Mouse (Mus musculus) liver, embryonic 14.5 days (tissue): ENCODE results near the gene Arl4d. TPM values are rescaled to one million over a fixed set of nuclear protein-coding genes. Genes with fewer than 3 reads are reported as not detected.

Source experiments
- ATAC-seq: fragments of 200-750 bp; cut with Nextera tagmentation; 2 replicates; pipeline ENCODE4 v1.8.0; 2017; ENCODE audit warnings: moderate number of reproducible peaks, mild to moderate bottlenecking, moderate library complexity; ENCODE audit not compliant: insufficient read depth
- DNase-seq, 3 experiments: peaks; one replicate each; pipeline ENCODE4 v3.0.0-alpha.2; 2012 to 2013; ENCODE audit warnings: low read depth in 3 of 3, low spot score in 3 of 3
- H3K27ac ChIP-seq: fragments of 300-500 bp; sonication (generic); 2 replicates; pipeline ENCODE4 v1.5.1; 2014; ENCODE audit warnings: moderate library complexity, mild to moderate bottlenecking, control low read depth, inconsistent platforms
- H3K27me3 ChIP-seq: fragments of 300-500 bp; sonication (generic); 2 replicates; pipeline ENCODE4 v1.6.1; 2014; ENCODE audit warnings: mild to moderate bottlenecking, low read length, moderate library complexity; ENCODE audit not compliant: control insufficient read depth, insufficient read depth
- H3K36me3 ChIP-seq: fragments of 300-500 bp; sonication (generic); replicated peaks from 2 replicates; pipeline ENCODE4 v1.6.1; 2014; ENCODE audit warnings: low read depth; ENCODE audit not compliant: control insufficient read depth, insufficient read depth
- H3K4me1 ChIP-seq, 2 experiments: fragments of 200-500 bp in 1 of 2; fragments of 300-500 bp in 1 of 2; sonication (generic) in 1 of 2; replicated peaks; 2 replicates each; pipeline ENCODE4 v1.6.1; 2012 to 2014; ENCODE audit warnings: antibody characterized with exemption in 1 of 2, inconsistent platforms in 1 of 2, low read length in 1 of 2; ENCODE audit not compliant: control insufficient read depth in 2 of 2, insufficient read depth in 2 of 2
- H3K4me2 ChIP-seq: fragments of 300-500 bp; sonication (generic); 2 replicates; pipeline ENCODE4 v1.6.1; 2014; ENCODE audit warnings: low read depth, mild to moderate bottlenecking, control low read depth, moderate library complexity
- H3K4me3 ChIP-seq, 2 experiments: fragments of 200-500 bp in 1 of 2; fragments of 300-500 bp in 1 of 2; sonication (generic) in 1 of 2; 2 replicates each; pipeline ENCODE4 v1.5.1; 2012 to 2014; ENCODE audit warnings: low read depth in 2 of 2, low read length in 2 of 2, mild to moderate bottlenecking in 2 of 2, control low read depth in 1 of 2, inconsistent platforms in 1 of 2, moderate library complexity in 1 of 2; ENCODE audit not compliant: insufficient read depth in 1 of 2
- H3K9ac ChIP-seq: fragments of 300-500 bp; sonication (generic); replicated peaks from 2 replicates; pipeline ENCODE4 v1.6.1; 2014; ENCODE audit warnings: mild to moderate bottlenecking, control low read depth, moderate library complexity
- H3K9me3 ChIP-seq: fragments of 300-500 bp; sonication (generic); 2 replicates; pipeline ENCODE4 v1.6.1; 2016; ENCODE audit warnings: low read length, mixed read lengths; ENCODE audit not compliant: control insufficient read depth
- CTCF ChIP-seq: IDR thresholded peaks from 2 replicates; pipeline ENCODE4 v1.5.1; 2016; ENCODE audit warnings: antibody characterized with exemption, low read depth, control low read depth
- EP300 ChIP-seq: IDR thresholded peaks from 2 replicates; pipeline ENCODE4 v1.6.1; 2016; ENCODE audit warnings: antibody characterized with exemption, low read depth
- WGBS: fragments of 180-500 bp; shearing (Covaris S2); extraction: QIAGEN DNeasy Blood & Tissue Kit; methylation state at CpG from one replicate; pipeline ENCODE4 v1.1.7; 2014; ENCODE audit not compliant: insufficient replicate concordance; 5-methylcytosine and 5-hydroxymethylcytosine counted together
- polyA plus RNA-seq, 2 experiments: library from polyadenylated mRNA; depleted of rRNA in 1 of 2; stranded (reverse) in 1 of 2; unstranded in 1 of 2; fragments of >200 nt; fragmentation: Nextera tagmentation in 1 of 2; extraction: Ambion mirVana in 1 of 2; gene quantifications; 2 replicates each; pipeline versions ENCODE4 v1.2.1 to v1.2.3; 2012 to 2014

Arl4d gene
- polyA plus RNA-seq, 2 experiments, result 0.46 to 0.84 TPM

DNA sequence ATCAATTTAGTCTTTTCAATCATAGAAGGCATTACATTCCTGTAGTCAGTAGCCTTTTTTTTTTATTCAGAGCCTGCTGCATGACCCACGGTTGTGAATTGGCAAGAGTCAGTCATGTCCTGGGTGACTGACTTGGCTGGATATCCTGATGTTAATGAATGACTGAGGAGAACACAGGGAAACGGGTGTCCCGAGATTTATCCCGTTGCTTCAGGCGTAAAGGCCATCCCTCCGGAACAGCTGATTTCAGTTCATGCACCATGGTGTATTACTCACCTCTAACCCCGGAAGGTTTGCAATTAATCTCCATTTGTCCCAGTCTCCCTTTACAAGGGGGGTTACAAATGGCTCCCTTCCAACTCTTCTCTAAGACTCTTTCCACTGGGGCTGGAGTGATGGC is 48.7 kb downstream of the Arl4d start:
- TF ChIP-seq EP300 (no peak), CTCF (no peak)
- DNase-seq, result no peak
- Histone ChIP-seq H3K4me2 (no peak overlapping the region), H3K27me3 (no peaks in the 10 kb centered on the region), H3K9ac (no peak overlapping the region), H3K4me3 (no peak overlapping the region), H3K27ac (no peak overlapping the region), H3K4me1 (no peaks in the 10 kb centered on the region; a peak in 1 of 4 replicates), H3K36me3 (no peaks in the 10 kb centered on the region), H3K9me3 (no peaks in the 10 kb centered on the region)
- ATAC-seq, result no peak
- WGBS, result 61% methylated on average over 7 of the region's 7 CpGs

Other genes starting within 250 kb of the Arl4d start
- gene Aarsd1, start 247.9 kb upstream of the Arl4d start, polyA plus RNA-seq (2012; rRNA removed), result 24.7 TPM in 2 replicates
- 39.7 and 42.0 TPM in 2 replicates for gene Aarsd1, start 247.9 kb upstream of the Arl4d start, polyA plus RNA-seq (2014; fragmentation: Nextera tagmentation; extraction: Ambion mirVana)
- 0.17 and 0.84 TPM in 2 replicates for gene Gm27029, start 240.7 kb upstream of the Arl4d start, polyA plus RNA-seq (2012; rRNA removed)
- gene Gm27029, start 240.7 kb upstream of the Arl4d start, polyA plus RNA-seq (2014; fragmentation: Nextera tagmentation; extraction: Ambion mirVana), result 2.6 and 3.5 TPM in 2 replicates
- gene Rundc1, start 240.5 kb upstream of the Arl4d start, polyA plus RNA-seq (2012; rRNA removed), result 3.4 and 3.9 TPM in 2 replicates
- 2.9 and 3.0 TPM in 2 replicates for gene Rundc1, start 240.5 kb upstream of the Arl4d start, polyA plus RNA-seq (2014; fragmentation: Nextera tagmentation; extraction: Ambion mirVana)
- gene Ptges3l, start 240.2 kb upstream of the Arl4d start, polyA plus RNA-seq (2012; rRNA removed), result 0.29 and 0.74 TPM in 2 replicates
- gene Ptges3l, start 240.2 kb upstream of the Arl4d start, polyA plus RNA-seq (2014; fragmentation: Nextera tagmentation; extraction: Ambion mirVana), result 0.53 and 0.86 TPM in 2 replicates
- gene Rpl27, start 223.2 kb upstream of the Arl4d start, polyA plus RNA-seq (2012; rRNA removed), result 571 and 987 TPM in 2 replicates
- 295 and 303 TPM in 2 replicates for gene Rpl27, start 223.2 kb upstream of the Arl4d start, polyA plus RNA-seq (2014; fragmentation: Nextera tagmentation; extraction: Ambion mirVana)
- 14.0 and 17.2 TPM in 2 replicates for gene Ifi35, start 217.1 kb upstream of the Arl4d start, polyA plus RNA-seq (2012; rRNA removed)
- 21.3 and 22.1 TPM in 2 replicates for gene Ifi35, start 217.1 kb upstream of the Arl4d start, polyA plus RNA-seq (2014; fragmentation: Nextera tagmentation; extraction: Ambion mirVana)
- gene Rnd2, start 200.5 kb upstream of the Arl4d start, polyA plus RNA-seq (2012; rRNA removed), result 2.9 and 3.1 TPM in 2 replicates
- 1.2 and 1.4 TPM in 2 replicates for gene Rnd2, start 200.5 kb upstream of the Arl4d start, polyA plus RNA-seq (2014; fragmentation: Nextera tagmentation; extraction: Ambion mirVana)
- 9.1 TPM in 2 replicates for gene Vat1, start 199.3 kb upstream of the Arl4d start, polyA plus RNA-seq (2012; rRNA removed)
- gene Vat1, start 199.3 kb upstream of the Arl4d start, polyA plus RNA-seq (2014; fragmentation: Nextera tagmentation; extraction: Ambion mirVana), result 6.8 and 6.9 TPM in 2 replicates
- 5.7 and 8.6 TPM in 2 replicates for gene Brca1, start 113.6 kb upstream of the Arl4d start, polyA plus RNA-seq (2012; rRNA removed)
- 14.0 and 15.2 TPM in 2 replicates for gene Brca1, start 113.6 kb upstream of the Arl4d start, polyA plus RNA-seq (2014; fragmentation: Nextera tagmentation; extraction: Ambion mirVana)
- gene Nbr1, start 113.4 kb upstream of the Arl4d start, polyA plus RNA-seq (2012; rRNA removed), result 20.0 and 24.9 TPM in 2 replicates
- 28.9 and 33.8 TPM in 2 replicates for gene Nbr1, start 113.4 kb upstream of the Arl4d start, polyA plus RNA-seq (2014; fragmentation: Nextera tagmentation; extraction: Ambion mirVana)
- 5.7 and 7.3 TPM in 2 replicates for gene Tmem106a, start 83.3 kb upstream of the Arl4d start, polyA plus RNA-seq (2012; rRNA removed)
- gene Tmem106a, start 83.3 kb upstream of the Arl4d start, polyA plus RNA-seq (2014; fragmentation: Nextera tagmentation; extraction: Ambion mirVana), result 5.4 and 7.5 TPM in 2 replicates
- not detected in 2 replicates for gene Gm11634, start 66.3 kb upstream of the Arl4d start, polyA plus RNA-seq (2012; rRNA removed)
- not detected in 2 replicates for gene Gm11634, start 66.3 kb upstream of the Arl4d start, polyA plus RNA-seq (2014; fragmentation: Nextera tagmentation; extraction: Ambion mirVana)
- gene Rdm1, start 38.3 kb upstream of the Arl4d start, polyA plus RNA-seq (2012; rRNA removed), result 3.8 and 5.7 TPM in 2 replicates
- 9.4 and 10.4 TPM in 2 replicates for gene Rdm1, start 38.3 kb upstream of the Arl4d start, polyA plus RNA-seq (2014; fragmentation: Nextera tagmentation; extraction: Ambion mirVana)
- gene Dhx8, start 67.4 kb downstream of the Arl4d start, polyA plus RNA-seq (2012; rRNA removed), result 6.7 and 9.6 TPM in 2 replicates
- 12.9 and 15.4 TPM in 2 replicates for gene Dhx8, start 67.4 kb downstream of the Arl4d start, polyA plus RNA-seq (2014; fragmentation: Nextera tagmentation; extraction: Ambion mirVana)
- gene Etv4, start 119.8 kb downstream of the Arl4d start, polyA plus RNA-seq (2012; rRNA removed), result 0.29 TPM in 2 replicates
- 0.20 and 0.30 TPM in 2 replicates for gene Etv4, start 119.8 kb downstream of the Arl4d start, polyA plus RNA-seq (2014; fragmentation: Nextera tagmentation; extraction: Ambion mirVana)
- 0.28 TPM in 2 replicates for gene Meox1, start 228.8 kb downstream of the Arl4d start, polyA plus RNA-seq (2012; rRNA removed)
- 0.28 and 0.36 TPM in 2 replicates for gene Meox1, start 228.8 kb downstream of the Arl4d start, polyA plus RNA-seq (2014; fragmentation: Nextera tagmentation; extraction: Ambion mirVana)